Mouse (Mus musculus): ENCODE data around the gene Peak1. TPM values are rescaled to one million over a fixed set of nuclear protein-coding genes. Genes with fewer than 3 reads are reported as not detected.
A peak's percentile ranks its signal among the peaks of the same experiment; 100 is the strongest.

Peak1 gene
- polyA plus RNA-seq (2016; fragmentation: Nextera tagmentation; extraction: Ambion mirVana) = 4.5 and 5.3 TPM in 2 replicates

- peak within 1 kb of the TSS; percentile 93 for H3K27ac ChIP-seq
- H3K4me2 ChIP-seq = peak within 1 kb of the TSS; percentile 52
- peak within 1 kb of the TSS; percentile 80 for H3K9ac ChIP-seq
- ATAC-seq (ENCODE audit: low FRiP score) = peak; percentile 97
- peak within 1 kb of the TSS; percentile 59 for H3K4me3 ChIP-seq (replicated peaks)
- no peaks in the 10 kb centered on the region for H3K27me3 ChIP-seq
- WGBS = under 1% methylated on average over 59 of the region's 59 CpGs
- no peaks in the 10 kb centered on the region for H3K36me3 ChIP-seq (replicated peaks)
- peaks cover 25% of the 10 kb centered on the region for H3K4me1 ChIP-seq
- H3K9me3 ChIP-seq = no peaks in the 10 kb centered on the region
These were observed at the start of gene Peak1, which contains the start of gene Hmg20a for GRCm38 (mm10) chr9:56417948-56418737. Peak1 (minus strand) TSS chr9:56418067. Hmg20a (plus strand) TSS chr9:56418609.

- no peak for ATAC-seq (ENCODE audit: low FRiP score)
- Histone ChIP-seq H3K27ac (no peak overlapping the region), H3K4me1 (peaks cover 16% of the 10 kb centered on the region)
These were observed 48.4 kb upstream of the Peak1 start for GRCm38 (mm10) chr9:56466251-56466650.

GRCm38 (mm10) chr9:56464863-56465654, 47.2 kb upstream of the Peak1 start:
- peak; percentile 64 for ATAC-seq (ENCODE audit: low FRiP score)
- peak overlapping the region; percentile 19; the same call in 1 of the 2 replicates for H3K4me2 ChIP-seq
- H3K36me3 ChIP-seq (replicated peaks) = peaks cover 7% of the 10 kb centered on the region; the same call in 1 of the 2 replicates
- H3K4me1 ChIP-seq = peaks cover 16% of the 10 kb centered on the region
- peak overlapping the region; percentile 50; the same call in 1 of the 2 replicates for H3K27ac ChIP-seq
- H3K9ac ChIP-seq = no peak overlapping the region
- H3K4me3 ChIP-seq (replicated peaks) = no peak overlapping the region
- no peaks in the 10 kb centered on the region for H3K27me3 ChIP-seq
- WGBS = 29% methylated on average over 23 of the region's 23 CpGs
- H3K9me3 ChIP-seq = no peaks in the 10 kb centered on the region

More at GRCm38 (mm10) chr9:56466251-56466650, 48.4 kb upstream of the Peak1 start:
- Histone ChIP-seq H3K27me3 (no peaks in the 10 kb centered on the region), H3K4me3 (replicated peaks) (no peak overlapping the region), H3K9me3 (no peaks in the 10 kb centered on the region), H3K9ac (no peak overlapping the region), H3K4me2 (no peak overlapping the region), H3K36me3 (replicated peaks) (peaks cover 7% of the 10 kb centered on the region; the same call in 1 of the 2 replicates)
- WGBS = 95% methylated on average over 4 of the region's 4 CpGs

- Histone ChIP-seq H3K9ac (no peak overlapping the region), H3K4me2 (no peak overlapping the region), H3K4me3 (replicated peaks) (no peak overlapping the region), H3K27ac (no peak overlapping the region), H3K4me1 (peaks cover 16% of the 10 kb centered on the region), H3K36me3 (replicated peaks) (no peaks in the 10 kb centered on the region; the same call in 1 of the 2 replicates), H3K9me3 (no peaks in the 10 kb centered on the region), H3K27me3 (no peaks in the 10 kb centered on the region)
- WGBS = 75% methylated on average over 4 of the region's 4 CpGs
- no peak for ATAC-seq (ENCODE audit: low FRiP score)
These were observed 46.0 kb upstream of the Peak1 start for GRCm38 (mm10) chr9:56463686-56464515.

- H3K27ac ChIP-seq = no peak overlapping the region
- H3K9me3 ChIP-seq = no peaks in the 10 kb centered on the region
- no peaks in the 10 kb centered on the region for H3K27me3 ChIP-seq
- no peak for ATAC-seq (ENCODE audit: low FRiP score)
- H3K4me1 ChIP-seq = peaks cover 16% of the 10 kb centered on the region
- no peaks in the 10 kb centered on the region; the same call in 1 of the 2 replicates for H3K36me3 ChIP-seq (replicated peaks)
- no peak overlapping the region for H3K4me2 ChIP-seq
- 94% methylated on average over 2 of the region's 2 CpGs for WGBS
- no peak overlapping the region for H3K4me3 ChIP-seq (replicated peaks)
- H3K9ac ChIP-seq = no peak overlapping the region
These were observed 45.2 kb upstream of the Peak1 start for GRCm38 (mm10) chr9:56463046-56463445.

DNA sequence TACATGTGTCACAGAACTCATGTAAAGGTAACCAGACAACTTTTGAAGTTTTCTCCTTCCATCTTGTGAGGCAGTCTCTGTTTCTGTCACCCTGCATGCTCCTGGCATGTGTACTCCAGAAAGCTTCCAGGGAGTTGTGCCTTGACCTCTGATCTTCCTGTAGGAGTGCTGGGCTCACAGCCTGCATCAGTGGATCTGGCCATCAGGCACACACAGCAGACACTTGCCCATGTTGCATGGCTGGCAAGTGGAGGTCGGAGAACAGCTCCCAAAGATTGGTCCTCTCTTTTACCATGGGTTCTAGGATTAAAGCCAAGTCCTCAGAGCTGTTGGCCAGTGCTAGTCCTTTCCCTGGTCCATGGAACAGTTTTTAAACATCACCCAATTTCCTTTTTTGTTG, 44.7 kb upstream of the Peak1 start:
- H3K4me3 ChIP-seq (replicated peaks) = no peak overlapping the region
- no peak overlapping the region for H3K27ac ChIP-seq
- WGBS = 96% methylated on average over 1 of the region's 1 CpGs
- H3K9me3 ChIP-seq = no peaks in the 10 kb centered on the region
- no peaks in the 10 kb centered on the region for H3K27me3 ChIP-seq
- H3K9ac ChIP-seq = no peak overlapping the region
- H3K4me1 ChIP-seq = peaks cover 16% of the 10 kb centered on the region
- no peak overlapping the region for H3K4me2 ChIP-seq
- H3K36me3 ChIP-seq (replicated peaks) = no peaks in the 10 kb centered on the region
- no peak for ATAC-seq (ENCODE audit: low FRiP score)

DNA sequence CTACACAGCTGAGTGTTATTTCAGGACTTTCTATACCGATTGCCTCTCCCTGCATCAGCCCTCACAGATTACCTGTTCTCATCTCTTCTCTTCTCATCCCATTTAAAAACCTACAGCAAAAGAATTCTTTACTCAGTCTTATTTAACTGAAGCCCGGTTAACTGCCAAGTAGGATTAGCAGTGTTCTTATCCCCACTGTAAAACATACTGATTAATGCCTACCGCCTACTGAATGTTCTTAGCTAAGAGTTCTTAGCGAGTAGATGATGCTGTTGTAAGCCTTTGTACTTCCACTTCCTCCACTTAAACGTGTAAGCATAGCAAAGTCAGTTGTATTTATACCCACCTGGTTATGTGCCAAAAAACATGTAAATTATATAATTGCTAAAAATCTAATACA, 43.1 kb upstream of the Peak1 start:
- no peak overlapping the region for H3K9ac ChIP-seq
- WGBS = 82% methylated on average over 5 of the region's 5 CpGs
- no peak overlapping the region for H3K4me3 ChIP-seq (replicated peaks)
- ATAC-seq (ENCODE audit: low FRiP score) = no peak
- peaks cover 16% of the 10 kb centered on the region for H3K4me1 ChIP-seq
- no peaks in the 10 kb centered on the region; the same call in 1 of the 2 replicates for H3K36me3 ChIP-seq (replicated peaks)
- H3K9me3 ChIP-seq = no peaks in the 10 kb centered on the region
- no peak overlapping the region for H3K4me2 ChIP-seq
- H3K27ac ChIP-seq = no peak overlapping the region
- no peaks in the 10 kb centered on the region for H3K27me3 ChIP-seq

- Histone ChIP-seq H3K4me3 (replicated peaks) (no peak overlapping the region), H3K4me1 (no peaks in the 10 kb centered on the region), H3K9ac (no peak overlapping the region), H3K9me3 (no peaks in the 10 kb centered on the region), H3K4me2 (no peak overlapping the region), H3K27me3 (no peaks in the 10 kb centered on the region), H3K36me3 (replicated peaks) (peaks cover 4% of the 10 kb centered on the region; the same call in 1 of the 2 replicates), H3K27ac (no peak overlapping the region)
- 92% methylated on average over 3 of the region's 3 CpGs for WGBS
- no peak for ATAC-seq (ENCODE audit: low FRiP score)
These were observed 38.6 kb upstream of the Peak1 start for GRCm38 (mm10) chr9:56456426-56456825.

GRCm38 (mm10) chr9:56453038-56453815, 35.4 kb upstream of the Peak1 start:
- no peak for ATAC-seq (ENCODE audit: low FRiP score)
- no peaks in the 10 kb centered on the region for H3K9me3 ChIP-seq
- no peak overlapping the region for H3K4me2 ChIP-seq
- H3K4me1 ChIP-seq = no peaks in the 10 kb centered on the region
- WGBS = 91% methylated on average over 2 of the region's 2 CpGs
- H3K4me3 ChIP-seq (replicated peaks) = no peak overlapping the region
- H3K9ac ChIP-seq = no peak overlapping the region
- no peaks in the 10 kb centered on the region for H3K27me3 ChIP-seq
- no peak overlapping the region for H3K27ac ChIP-seq
- H3K36me3 ChIP-seq (replicated peaks) = peaks cover 4% of the 10 kb centered on the region; the same call in 1 of the 2 replicates

DNA sequence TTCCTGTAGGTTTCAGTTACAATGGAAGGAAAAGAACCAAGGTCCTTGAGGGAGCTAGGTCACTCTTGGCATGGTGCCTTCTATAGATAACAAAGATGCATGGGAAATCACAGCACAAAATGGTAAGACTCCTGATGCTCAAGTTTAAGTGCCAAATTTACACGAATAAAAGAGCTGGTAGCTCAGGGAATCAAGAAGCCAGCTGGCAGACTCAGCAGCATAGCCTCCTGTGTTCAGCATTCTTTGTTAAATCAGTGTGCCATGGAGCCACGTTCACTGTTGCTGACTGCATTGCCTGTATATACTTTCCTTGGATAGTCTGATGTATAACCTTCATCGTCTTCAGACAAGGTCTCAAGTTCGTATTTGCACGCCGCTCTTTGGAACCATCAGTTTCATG, 33.7 kb upstream of the Peak1 start:
- WGBS = 92% methylated on average over 6 of the region's 6 CpGs
- peaks cover 4% of the 10 kb centered on the region; the same call in 1 of the 2 replicates for H3K36me3 ChIP-seq (replicated peaks)
- no peak overlapping the region for H3K4me3 ChIP-seq (replicated peaks)
- no peak overlapping the region for H3K27ac ChIP-seq
- H3K27me3 ChIP-seq = no peaks in the 10 kb centered on the region
- no peak for ATAC-seq (ENCODE audit: low FRiP score)
- H3K4me1 ChIP-seq = no peaks in the 10 kb centered on the region
- no peaks in the 10 kb centered on the region for H3K9me3 ChIP-seq
- no peak overlapping the region for H3K9ac ChIP-seq
- H3K4me2 ChIP-seq = no peak overlapping the region

DNA sequence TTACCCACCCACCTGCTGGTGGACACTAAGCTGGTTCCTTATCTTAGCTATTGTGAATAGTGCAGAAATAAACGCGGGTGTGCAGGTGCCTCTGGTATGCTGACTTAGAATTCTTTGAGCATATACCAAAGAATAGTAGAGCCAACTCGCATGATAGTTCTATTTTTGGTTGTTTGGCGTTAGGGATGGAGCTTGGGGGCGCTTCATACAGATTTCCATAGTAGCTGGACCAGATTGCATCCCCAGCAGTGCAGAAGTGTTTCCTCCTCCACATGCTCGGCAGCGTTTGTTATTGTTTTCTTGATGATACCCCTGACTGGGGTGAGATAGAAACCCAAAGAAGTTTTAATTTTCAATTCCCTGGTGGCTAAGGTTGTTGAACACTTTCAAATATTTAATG, 21.8 kb upstream of the Peak1 start:
- no peak overlapping the region for H3K4me3 ChIP-seq (replicated peaks)
- no peak for ATAC-seq (ENCODE audit: low FRiP score)
- no peaks in the 10 kb centered on the region for H3K36me3 ChIP-seq (replicated peaks)
- H3K9ac ChIP-seq = no peak overlapping the region
- no peaks in the 10 kb centered on the region for H3K9me3 ChIP-seq
- H3K27ac ChIP-seq = no peak overlapping the region
- no peaks in the 10 kb centered on the region for H3K4me1 ChIP-seq
- H3K27me3 ChIP-seq = no peaks in the 10 kb centered on the region
- H3K4me2 ChIP-seq = no peak overlapping the region
- WGBS = 84% methylated on average over 7 of the region's 7 CpGs

All from forebrain, embryonic 12.5 days (tissue).